Mouse (Mus musculus): ENCODE measurements around the gene Bdkrb2.

- TF ChIP-seq EP300 (IDR thresholded peaks at IDR 0.05; ENCODE audit: low read depth), result no peak
- TF ChIP-seq CTCF (IDR thresholded peaks at IDR 0.05; ENCODE audit: low read depth), result no peak
Measured at GRCm38 (mm10) chr12:105634374-105635067, 71.5 kb downstream of the Bdkrb2 start.

Data from liver, postnatal 0 days (tissue).